Mouse (Mus musculus) liver, adult 2 months (tissue): ENCODE results near the gene CK137956. TPM values are rescaled to one million over a fixed set of nuclear protein-coding genes. Genes with fewer than 3 reads are reported as not detected.

Experiments used
- DNase-seq: peaks from one replicate; pipeline ENCODE4 v3.0.0-alpha.2; 2011; ENCODE audit warnings: low read depth, low spot score; ENCODE audit errors: extremely low read depth
- H3K27ac ChIP-seq: fragments of 200-500 bp; replicated peaks from 2 replicates; pipeline ENCODE4 v1.5.1; 2012; ENCODE audit warnings: low read depth, mild to moderate bottlenecking, control low read depth, inconsistent platforms, low read length; ENCODE audit not compliant: insufficient read depth
- H3K27me3 ChIP-seq: fragments of 200-500 bp; 2 replicates; pipeline ENCODE4 v1.6.1; 2012; ENCODE audit warnings: mild to moderate bottlenecking, moderate library complexity, low read length, inconsistent platforms; ENCODE audit not compliant: control insufficient read depth, insufficient read depth
- H3K36me3 ChIP-seq: fragments of 200-500 bp; 2 replicates; pipeline ENCODE4 v1.6.1; 2012; ENCODE audit warnings: low read length, inconsistent platforms; ENCODE audit not compliant: control insufficient read depth, insufficient read depth
- H3K4me1 ChIP-seq: fragments of 200-500 bp; 2 replicates; pipeline ENCODE4 v1.6.1; 2011; ENCODE audit warnings: low read length; ENCODE audit not compliant: control insufficient read depth, insufficient read depth
- H3K4me3 ChIP-seq: fragments of 200-500 bp; 2 replicates; pipeline ENCODE4 v1.5.1; 2011; ENCODE audit warnings: low read depth, mild to moderate bottlenecking, control low read depth, low read length, moderate library complexity; ENCODE audit not compliant: insufficient read depth
- H3K79me2 ChIP-seq: fragments of 200-500 bp; 2 replicates; pipeline ENCODE4 v1.6.1; 2012; ENCODE audit warnings: inconsistent platforms, mild to moderate bottlenecking, low read length, moderate library complexity; ENCODE audit not compliant: control insufficient read depth, insufficient read depth
- H3K9ac ChIP-seq: fragments of 200-500 bp; 2 replicates; pipeline ENCODE4 v1.6.1; 2012; ENCODE audit warnings: low read depth, mild to moderate bottlenecking, control low read depth, inconsistent platforms, low read length
- CTCF ChIP-seq: fragments of 200-500 bp; IDR thresholded peaks from 2 replicates; pipeline ENCODE4 v1.5.1; 2011; ENCODE audit warnings: low read depth, low read length, control low read depth
- POLR2A ChIP-seq: fragments of 200-500 bp; IDR thresholded peaks from 2 replicates; pipeline ENCODE4 v1.6.1; 2011; ENCODE audit warnings: low read length, control low read depth; ENCODE audit not compliant: insufficient read depth; ENCODE audit errors: extremely low read depth
- WGBS: fragments of 180-500 bp; shearing (Covaris S2); methylation state at CpG from one replicate; pipeline ENCODE4 v1.1.7; 2018; 5-methylcytosine and 5-hydroxymethylcytosine counted together
- polyA plus RNA-seq: library from polyadenylated mRNA; depleted of rRNA; stranded (reverse); fragments of >200 nt; gene quantifications from 2 replicates; pipeline ENCODE4 v1.2.3, GENCODE M21; 2012; rRNA removed
- total RNA-seq: library from RNA; depleted of rRNA; stranded (reverse); fragments of >200 nt; gene quantifications from 2 replicates; pipeline ENCODE4 v1.2.3, GENCODE M21; 2014; rRNA removed

CK137956 gene
- total and polyA plus RNA-seq, 2 experiments, result not detected

DNA sequence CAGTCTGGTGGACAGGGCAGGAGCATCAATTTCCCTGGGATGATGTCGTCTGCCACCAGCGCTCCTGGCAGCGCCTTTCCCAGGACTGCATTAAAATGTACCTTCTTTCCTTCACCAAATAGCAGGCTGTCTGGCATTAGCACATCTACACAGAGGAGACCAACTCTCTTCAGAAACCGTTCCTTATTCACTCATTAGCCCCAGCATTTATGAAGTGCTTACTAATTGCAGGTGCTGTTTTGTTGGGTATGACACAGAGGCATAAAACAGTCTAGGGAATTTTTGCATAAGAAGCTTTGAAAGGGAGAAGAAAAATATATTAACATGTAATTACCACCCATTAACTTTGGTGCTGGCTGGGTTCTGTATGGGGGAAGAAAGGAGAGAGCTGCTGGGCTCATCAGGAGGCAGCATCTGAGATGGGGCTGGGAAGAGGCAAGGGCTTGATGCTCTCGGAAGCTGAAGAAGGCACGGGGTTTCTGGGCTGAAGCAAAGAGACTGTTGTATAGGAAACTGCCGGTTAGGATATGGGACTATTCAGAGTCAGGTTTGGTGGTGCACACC lies 69.8 kb downstream of the CK137956 start:
- Histone ChIP-seq H3K4me3 (no peak overlapping the region), H3K4me1 (no peaks in the 10 kb centered on the region), H3K9ac (no peak overlapping the region), H3K79me2 (no peaks in the 10 kb centered on the region), H3K36me3 (no peaks in the 10 kb centered on the region), H3K27ac (no peak overlapping the region), H3K27me3 (no peaks in the 10 kb centered on the region)
- TF ChIP-seq POLR2A, result no peak
- TF ChIP-seq CTCF, result no peak
- DNase-seq, result no peak
- 76% methylated on average over 7 of the region's 7 CpGs for WGBS

DNA sequence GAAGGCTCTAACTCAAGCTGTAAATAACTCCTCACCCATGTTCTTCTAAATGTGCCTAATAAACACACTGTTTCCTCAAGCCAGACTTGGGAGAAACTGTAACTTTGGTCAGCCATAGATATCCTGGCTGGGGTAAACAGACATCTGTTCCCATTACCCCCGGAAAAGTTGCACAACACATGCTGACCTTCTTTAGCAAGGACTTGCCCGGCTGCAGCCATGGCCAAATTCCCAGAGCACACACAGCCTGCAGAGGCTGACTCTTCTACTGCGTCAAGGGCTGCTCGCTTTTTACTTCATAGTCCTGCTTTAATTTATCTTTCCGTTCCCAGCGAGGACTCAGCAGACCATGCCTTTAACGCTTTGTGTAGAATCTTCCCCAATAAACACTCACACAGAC lies 81.7 kb downstream of the CK137956 start:
- H3K79me2 ChIP-seq, result no peaks in the 10 kb centered on the region
- H3K36me3 ChIP-seq, result no peaks in the 10 kb centered on the region
- no peak overlapping the region for H3K9ac ChIP-seq
- no peak overlapping the region for H3K27ac ChIP-seq
- no peak for TF ChIP-seq CTCF
- no peak for TF ChIP-seq POLR2A
- H3K27me3 ChIP-seq, result no peaks in the 10 kb centered on the region
- no peaks in the 10 kb centered on the region for H3K4me1 ChIP-seq
- WGBS, result 53% methylated on average over 7 of the region's 7 CpGs
- no peak overlapping the region for H3K4me3 ChIP-seq
- DNase-seq, result no peak

- no peak for DNase-seq
- Histone ChIP-seq H3K36me3 (no peaks in the 10 kb centered on the region), H3K4me3 (no peak overlapping the region), H3K79me2 (no peaks in the 10 kb centered on the region), H3K9ac (no peak overlapping the region), H3K27me3 (no peaks in the 10 kb centered on the region), H3K27ac (no peak overlapping the region), H3K4me1 (no peaks in the 10 kb centered on the region)
- TF ChIP-seq POLR2A (no peak), CTCF (no peak)
- WGBS, result 96% methylated on average over 8 of the region's 8 CpGs
Observed at GRCm38 (mm10) chr4:127878966-127879365, 91.8 kb downstream of the CK137956 start.

Other genes starting within 250 kb of the CK137956 start
- not detected in 2 replicates for gene Csmd2, start 16.9 kb upstream of the CK137956 start, total RNA-seq
- gene Csmd2, start 16.9 kb upstream of the CK137956 start, polyA plus RNA-seq, result not detected in 2 replicates